Mouse (Mus musculus): ENCODE measurements at regions not wholly inside any gene's neighbourhood (a gene's known extent, or its start where the extent isn't known, plus 50 kb on each side); places are given as distances from the start of the nearest gene placed in this dataset.

DNA sequence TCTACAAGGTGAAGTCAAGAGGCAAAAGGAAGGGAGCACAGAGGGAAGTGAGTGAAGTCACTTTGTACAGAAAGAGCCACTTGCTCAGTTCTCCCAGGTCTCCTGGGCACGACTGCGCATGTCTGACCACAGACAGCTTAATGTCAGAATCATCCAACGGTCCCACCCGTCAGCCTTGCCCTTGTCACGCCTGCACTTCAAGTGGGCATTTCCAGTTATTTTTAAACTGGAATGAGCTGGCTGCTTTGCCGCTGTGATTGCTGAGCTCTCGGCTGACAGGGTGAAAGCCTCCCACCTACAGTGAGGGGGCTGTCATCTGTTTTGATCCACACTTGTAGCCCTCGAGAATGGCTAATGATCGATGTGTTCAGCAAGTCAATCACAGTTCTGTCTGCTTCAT lies 302.8 kb upstream of the Zmiz1 start:
- TF ChIP-seq CTCF (IDR thresholded peaks at IDR 0.05; ENCODE audit: low read depth, low read length) (no peak), POLR2A (IDR thresholded peaks at IDR 0.05; ENCODE audit: insufficient read depth, low read length) (no peak)
